Comparison of ENCODE assay signal across 7 mouse cellular contexts in the genomic region with DNA sequence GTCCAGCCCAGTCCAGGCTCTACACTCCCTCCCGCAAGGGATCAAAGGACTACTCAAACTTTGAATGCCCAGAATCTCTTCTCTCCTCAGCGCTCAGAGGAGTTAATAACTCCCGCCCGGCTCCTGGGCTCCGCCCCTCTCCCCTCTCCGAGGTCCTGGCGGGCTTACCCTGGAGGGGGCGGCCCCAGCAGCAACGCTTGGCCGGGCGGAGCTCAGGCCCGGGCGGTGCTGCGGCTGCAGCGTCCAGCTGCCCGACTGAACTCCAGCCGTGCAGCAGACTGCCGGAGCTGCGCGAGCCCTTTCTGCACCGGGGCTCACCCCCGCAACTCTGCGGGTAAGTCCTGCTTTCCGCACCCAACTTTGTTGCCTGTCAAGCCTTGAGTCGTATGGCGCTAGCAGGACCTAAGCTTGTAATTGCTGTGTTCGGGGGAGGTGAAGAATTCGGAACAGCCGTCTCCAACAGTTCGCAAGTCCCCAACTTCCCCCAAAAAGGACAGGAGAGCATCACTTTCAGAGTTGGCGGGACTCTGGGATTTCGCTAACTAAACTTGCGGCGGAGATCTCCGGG. TPM values are rescaled to one million over a fixed set of nuclear protein-coding genes. Genes with fewer than 3 reads are reported as not detected.
DNase-seq lines count a peak whose midpoint lies in the region; ATAC-seq lines count a peak whose summit lies in the region.

Gene Pias3 (plus strand): TSS at position 187 of the 568 bp plus-strand sequence.

- peak within 1 kb of the TSS; percentile 71 for H3K4me2 ChIP-seq in midbrain, embryonic 11.5 days

- under 1% methylated on average over 35 of the region's 35 CpGs for WGBS in midbrain, embryonic 11.5 days

- H3K4me3 ChIP-seq in midbrain, embryonic 11.5 days (ENCODE audit: low read depth, low read length) = peak within 1 kb of the TSS; percentile 81

- no peaks in the 10 kb centered on the region for H3K9me3 ChIP-seq in midbrain, embryonic 11.5 days (ENCODE audit: control insufficient read depth, low read length)

- peaks cover 2% of the 10 kb centered on the region; the same call in 1 of the 2 replicates for H3K36me3 ChIP-seq in midbrain, embryonic 11.5 days (ENCODE audit: control insufficient read depth, insufficient read depth, low read length)

- intact Hi-C loops in gastrocnemius, postnatal 14 days (cut with DNase I; ENCODE audit: low total_unique reads) = no loop called here
- intact Hi-C loops in left cerebral cortex, postnatal 4 days (cut with DNase I) = no loop called here

- H3K4me1 ChIP-seq in midbrain, embryonic 11.5 days (ENCODE audit: control insufficient read depth, insufficient read depth, low read length) = peaks cover 11% of the 10 kb centered on the region; the same call in 1 of the 2 replicates

- peak; percentile 74 for ATAC-seq in common myeloid progenitor, adult 5-6 weeks (replicated peaks; ENCODE audit: low read depth, poor library complexity, severe bottlenecking)
- peak; percentile 64 for ATAC-seq in inflammation-experienced regulatory T-cells, adult 6 months
- ATAC-seq in midbrain, embryonic 11.5 days (ENCODE audit: low FRiP score) = peak; percentile 82

- peak within 1 kb of the TSS; percentile 86 for H3K9ac ChIP-seq in midbrain, embryonic 11.5 days (ENCODE audit: low read length)

- peak; percentile 81 for DNase-seq in adipocyte (ENCODE audit: low spot score)
- peak; percentile 93 for DNase-seq in gastrocnemius, postnatal 14 days
- peak; percentile 81 for DNase-seq in left cerebral cortex, postnatal 4 days
- DNase-seq in midbrain, embryonic 11.5 days (ENCODE audit: low spot score, missing footprints) = no peak
- DNase-seq in skeletal muscle tissue, adult 2 months (ENCODE audit: low read depth, low spot score) = peak; percentile 72

- H3K27ac ChIP-seq in midbrain, embryonic 11.5 days (ENCODE audit: low read depth, low read length) = peak within 1 kb of the TSS; percentile 90

- H3K27me3 ChIP-seq in midbrain, embryonic 11.5 days (ENCODE audit: control insufficient read depth, insufficient read depth, low read length) = no peaks in the 10 kb centered on the region

RNA-seq across cellular contexts. Expression of gene Pias3, which starts in this region (rescaled TPM):
- 4.7 and 6.2 TPM in 2 replicates for total RNA-seq in common myeloid progenitor, adult 5-6 weeks (2017)
- total RNA-seq in gastrocnemius, postnatal 14 days (2021) = 10 to 100 TPM; 10.4 to 12.1 TPM
- polyA plus RNA-seq in inflammation-experienced regulatory T-cells, adult 6 months (2017; shearing (Covaris generic)) = 10 to 100 TPM; 34.3 to 65.5 (median 46.6) TPM
- total RNA-seq in left cerebral cortex, postnatal 4 days (2021) = 10 to 100 TPM; 31.9 to 36.0 TPM
- 26.8 and 29.2 TPM in 2 replicates for polyA plus RNA-seq in midbrain, embryonic 11.5 days (2014; fragmentation: Nextera tagmentation; extraction: Ambion mirVana)
